Mouse (Mus musculus): ENCODE results near the gene Dusp8. TPM values are rescaled to one million over a fixed set of nuclear protein-coding genes. Genes with fewer than 3 reads are reported as not detected.

Gene Dusp8
- polyA plus RNA-seq, 1 experiment from 2014 or later = 2.7 TPM

DNA sequence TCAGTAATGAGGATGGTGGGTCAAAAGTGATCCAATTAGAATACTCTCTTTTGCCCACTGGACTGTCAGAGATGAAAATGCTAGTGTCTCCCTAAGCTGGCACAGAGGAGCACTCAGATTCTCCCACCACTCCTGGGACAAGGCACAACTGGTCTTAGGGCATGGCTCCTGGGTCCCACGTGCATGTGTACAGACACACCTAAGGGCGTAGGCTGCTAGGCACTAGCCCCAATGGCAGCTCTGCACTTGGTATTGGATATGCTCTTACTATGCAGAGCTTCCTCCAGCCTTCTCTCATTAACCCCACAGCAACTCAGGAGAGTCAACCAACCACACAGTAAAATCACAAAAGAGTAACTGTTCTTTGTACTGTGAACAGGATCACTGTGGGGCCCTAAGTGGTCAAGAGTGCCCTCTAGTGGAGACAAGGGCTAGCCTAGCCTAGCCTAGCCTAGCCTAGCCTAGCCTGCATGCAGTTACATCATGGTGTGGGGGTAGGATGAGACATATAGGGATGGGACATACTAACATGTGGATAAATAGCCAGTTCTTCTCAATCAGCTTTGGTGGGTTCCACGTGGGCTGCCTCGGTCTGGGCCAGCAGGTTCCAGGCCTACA lies 58.0 kb downstream of the Dusp8 start:
- 0 out of 2 replicates have a peak, but pooled peaks cover 3% of the 10 kb centered on the region for H3K36me3 ChIP-seq
- no peak overlapping the region for H3K27ac ChIP-seq
- 73% methylated on average over 4 of the region's 4 CpGs for WGBS
- no peak overlapping the region for H3K4me2 ChIP-seq
- ATAC-seq (ENCODE audit: borderline replicate concordance, extremely low read depth, low FRiP score, low TSS enrichment) = peak; percentile 65; the same call in 1 of the 2 replicates
- no peak overlapping the region for H3K4me3 ChIP-seq
- H3K9ac ChIP-seq = no peak overlapping the region
- no peaks in the 10 kb centered on the region for H3K27me3 ChIP-seq
- peaks cover 25% of the 10 kb centered on the region; the same call in 1 of the 2 replicates for H3K4me1 ChIP-seq
- no peaks in the 10 kb centered on the region for H3K9me3 ChIP-seq

DNA sequence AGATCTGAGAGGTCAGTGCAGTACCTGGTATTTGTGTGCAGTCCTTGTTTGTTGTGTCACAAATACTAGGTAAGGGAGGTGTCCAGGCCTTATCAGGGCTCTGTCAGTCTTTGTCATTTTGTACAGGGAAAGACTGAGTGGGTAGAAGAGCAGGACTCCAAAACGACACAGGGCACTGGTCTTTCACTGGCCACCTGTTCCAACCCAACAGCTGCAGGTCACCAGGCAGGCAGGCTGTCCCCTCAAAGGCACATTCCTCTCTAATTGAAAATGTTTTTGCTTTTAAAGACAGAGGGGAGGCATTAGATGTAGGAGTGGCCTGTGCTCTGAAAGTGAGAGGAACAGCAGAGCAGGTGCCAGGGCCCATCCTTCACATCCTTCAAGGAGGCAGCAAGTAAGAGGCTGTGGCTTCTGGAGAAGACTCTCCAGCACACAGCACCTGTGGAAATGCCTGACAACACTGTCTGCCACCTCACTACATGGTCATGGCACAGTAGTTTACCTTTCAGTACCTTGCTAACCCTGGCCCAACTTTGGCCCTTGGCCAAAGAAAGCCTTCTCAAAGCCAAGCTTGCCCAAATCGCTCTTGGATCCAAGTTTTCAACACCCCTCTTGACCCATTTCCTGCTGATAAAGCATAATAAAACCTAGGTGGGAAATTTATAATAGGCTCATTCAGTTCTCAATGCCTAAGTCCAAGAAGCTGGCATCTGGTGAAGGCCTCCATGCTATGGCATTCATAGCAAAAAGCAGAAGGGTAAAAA lies 60.4 kb downstream of the Dusp8 start:
- WGBS = 40% methylated on average over 2 of the region's 2 CpGs

DNA sequence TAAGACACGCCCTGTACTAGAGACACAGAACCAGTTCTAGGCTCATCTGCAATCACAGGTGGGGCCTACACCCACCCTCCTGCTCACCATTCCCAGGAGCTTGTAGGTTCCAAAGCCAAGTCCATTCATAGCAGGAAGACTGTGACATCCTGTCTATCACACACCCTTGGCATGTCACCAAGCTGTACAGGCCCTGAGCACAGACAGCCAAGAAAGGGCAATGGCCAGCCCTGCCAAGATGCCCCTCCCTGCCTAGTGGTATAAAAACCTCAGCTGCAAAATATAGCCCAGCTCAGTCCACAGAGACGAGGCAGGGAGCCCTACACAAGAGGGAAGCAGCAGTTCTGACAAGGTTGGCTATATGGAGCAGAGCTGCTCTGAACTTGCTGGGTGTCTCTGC lies 61.4 kb downstream of the Dusp8 start:
- H3K4me3 ChIP-seq = no peak overlapping the region
- H3K36me3 ChIP-seq = 0 out of 2 replicates have a peak, but pooled peaks cover 1% of the 10 kb centered on the region
- H3K9ac ChIP-seq = no peak overlapping the region
- peaks cover 19% of the 10 kb centered on the region; the same call in 1 of the 2 replicates for H3K4me1 ChIP-seq
- no peaks in the 10 kb centered on the region for H3K9me3 ChIP-seq
- H3K27ac ChIP-seq = 0 out of 2 replicates have a peak overlapping the region, but pooled peaks have one; percentile 21
- no peak for ATAC-seq (ENCODE audit: borderline replicate concordance, extremely low read depth, low FRiP score, low TSS enrichment)
- no peak overlapping the region for H3K4me2 ChIP-seq
- WGBS = 50% methylated on average over 2 of the region's 2 CpGs
- no peaks in the 10 kb centered on the region for H3K27me3 ChIP-seq

More for the DNA sequence above, 60.4 kb downstream of the Dusp8 start:
- Histone ChIP-seq H3K4me3 (no peak overlapping the region), H3K9me3 (no peaks in the 10 kb centered on the region), H3K4me2 (no peak overlapping the region), H3K9ac (no peak overlapping the region), H3K36me3 (0 out of 2 replicates have a peak, but pooled peaks cover 3% of the 10 kb centered on the region), H3K27me3 (no peaks in the 10 kb centered on the region), H3K4me1 (peaks cover 19% of the 10 kb centered on the region; the same call in 1 of the 2 replicates), H3K27ac (peak overlapping the region; percentile 37; the same call in 1 of the 2 replicates)
- ATAC-seq (ENCODE audit: borderline replicate concordance, extremely low read depth, low FRiP score, low TSS enrichment) = no peak

DNA sequence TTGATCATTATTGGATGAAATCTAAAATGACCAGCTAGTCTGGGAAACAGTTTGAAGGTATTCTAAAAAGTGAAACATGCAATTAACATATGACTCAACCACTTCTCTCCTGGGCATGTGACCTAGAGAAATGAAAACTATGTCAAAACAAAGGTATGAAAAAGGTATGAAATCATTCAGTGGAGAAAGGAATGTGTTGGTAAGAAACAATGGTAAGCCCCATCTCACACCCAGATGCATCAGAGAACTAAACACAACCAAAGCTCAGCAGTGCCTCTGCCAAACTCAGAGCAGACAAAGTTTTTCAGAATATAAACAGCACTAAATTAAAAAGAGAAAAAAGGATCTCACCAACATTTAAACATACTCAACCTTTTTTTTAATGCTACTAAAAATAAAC lies 65.6 kb downstream of the Dusp8 start:
- Histone ChIP-seq H3K4me3 (no peak overlapping the region), H3K9me3 (no peaks in the 10 kb centered on the region), H3K27ac (no peak overlapping the region), H3K27me3 (no peaks in the 10 kb centered on the region), H3K4me1 (peaks cover 28% of the 10 kb centered on the region), H3K4me2 (no peak overlapping the region), H3K9ac (no peak overlapping the region), H3K36me3 (no peaks in the 10 kb centered on the region)
- ATAC-seq (ENCODE audit: borderline replicate concordance, extremely low read depth, low FRiP score, low TSS enrichment) = no peak

Other genes with a start within 250 kb of the Dusp8 start
- 46.5 and 50.7 TPM in 2 replicates for gene Tollip, start 177.3 kb downstream of the Dusp8 start, polyA plus RNA-seq (2015; fragmentation: Nextera tagmentation; extraction: Ambion mirVana)
- 0.48 and 0.69 TPM in 2 replicates for gene Brsk2, start 146.1 kb downstream of the Dusp8 start, polyA plus RNA-seq (2015; fragmentation: Nextera tagmentation; extraction: Ambion mirVana)
- 74.7 and 80.1 TPM in 2 replicates for gene Mob2, start 34.8 kb downstream of the Dusp8 start, polyA plus RNA-seq (2015; fragmentation: Nextera tagmentation; extraction: Ambion mirVana)
- gene Gm45618, start 24.9 kb upstream of the Dusp8 start, polyA plus RNA-seq (2015; fragmentation: Nextera tagmentation; extraction: Ambion mirVana) = not detected in 2 replicates
- not detected in 2 replicates for gene Gm39115, start 40.2 kb upstream of the Dusp8 start, polyA plus RNA-seq (2015; fragmentation: Nextera tagmentation; extraction: Ambion mirVana)
- gene Gm45337, start 48.8 kb upstream of the Dusp8 start, polyA plus RNA-seq (2015; fragmentation: Nextera tagmentation; extraction: Ambion mirVana) = not detected in 2 replicates
- gene Gm29735, start 61.3 kb upstream of the Dusp8 start, polyA plus RNA-seq (2015; fragmentation: Nextera tagmentation; extraction: Ambion mirVana) = not detected in 2 replicates
- gene Gm4553, start 69.9 kb upstream of the Dusp8 start, polyA plus RNA-seq (2015; fragmentation: Nextera tagmentation; extraction: Ambion mirVana) = not detected in 2 replicates
- gene Krtap5-2, start 80.2 kb upstream of the Dusp8 start, polyA plus RNA-seq (2015; fragmentation: Nextera tagmentation; extraction: Ambion mirVana) = not detected in 2 replicates
- not detected in 2 replicates for gene Gm10153, start 94.5 kb upstream of the Dusp8 start, polyA plus RNA-seq (2015; fragmentation: Nextera tagmentation; extraction: Ambion mirVana)
- gene Krtap5-3, start 105.5 kb upstream of the Dusp8 start, polyA plus RNA-seq (2015; fragmentation: Nextera tagmentation; extraction: Ambion mirVana) = not detected in 2 replicates
- not detected in 2 replicates for gene Gm7579, start 116.0 kb upstream of the Dusp8 start, polyA plus RNA-seq (2015; fragmentation: Nextera tagmentation; extraction: Ambion mirVana)
- not detected in 2 replicates for gene Krtap5-5, start 134.1 kb upstream of the Dusp8 start, polyA plus RNA-seq (2015; fragmentation: Nextera tagmentation; extraction: Ambion mirVana)
- not detected in 2 replicates for gene Gm40460, start 145.2 kb upstream of the Dusp8 start, polyA plus RNA-seq (2015; fragmentation: Nextera tagmentation; extraction: Ambion mirVana)
- not detected in 2 replicates for gene Gm2431, start 162.5 kb upstream of the Dusp8 start, polyA plus RNA-seq (2015; fragmentation: Nextera tagmentation; extraction: Ambion mirVana)
- gene Gm4559, start 178.5 kb upstream of the Dusp8 start, polyA plus RNA-seq (2015; fragmentation: Nextera tagmentation; extraction: Ambion mirVana) = not detected in 2 replicates
- not detected in 2 replicates for gene Krtap5-1, start 201.3 kb upstream of the Dusp8 start, polyA plus RNA-seq (2015; fragmentation: Nextera tagmentation; extraction: Ambion mirVana)
- gene Krtap5-4, start 207.7 kb upstream of the Dusp8 start, polyA plus RNA-seq (2015; fragmentation: Nextera tagmentation; extraction: Ambion mirVana) = not detected in 2 replicates